Mouse (Mus musculus) heart, embryonic 10.5 days (tissue): ENCODE data around the gene Hnrnpm. TPM values are rescaled to one million over a fixed set of nuclear protein-coding genes. Genes with fewer than 3 reads are reported as not detected.
"Not testable (repeated sequence)": the region's sequence is repeated elsewhere in the genome, so short reads cannot be mapped to it uniquely, and the experiment has no call there.

Experiments
- DNase-seq: peaks from one replicate; pipeline ENCODE4 v3.0.0-alpha.2; 2017; ENCODE audit warnings: low spot score
- H3K27ac ChIP-seq: fragments of 300-500 bp; sonication (generic); 2 replicates; pipeline ENCODE4 v1.5.1; 2016; ENCODE audit warnings: mild to moderate bottlenecking
- H3K27me3 ChIP-seq: fragments of 300-500 bp; sonication (generic); 2 replicates; pipeline ENCODE4 v1.6.1; 2016; ENCODE audit warnings: mild to moderate bottlenecking; ENCODE audit not compliant: poor library complexity, insufficient read depth, severe bottlenecking
- H3K36me3 ChIP-seq: fragments of 300-500 bp; sonication (generic); 2 replicates; pipeline ENCODE4 v1.6.1; 2016; ENCODE audit warnings: mild to moderate bottlenecking, moderate library complexity
- H3K4me1 ChIP-seq: fragments of 300-500 bp; sonication (generic); 2 replicates; pipeline ENCODE4 v1.6.1; 2016; ENCODE audit warnings: mild to moderate bottlenecking
- H3K4me3 ChIP-seq: fragments of 300-500 bp; sonication (generic); 2 replicates; pipeline ENCODE4 v1.5.1; 2016; ENCODE audit warnings: mild to moderate bottlenecking, moderate library complexity
- H3K9me3 ChIP-seq: fragments of 300-500 bp; sonication (generic); 2 replicates; pipeline ENCODE4 v1.6.1; 2016; ENCODE audit warnings: mild to moderate bottlenecking, moderate library complexity
- WGBS: fragments of 180-500 bp; shearing (Covaris S2); methylation state at CpG from one replicate; pipeline ENCODE4 v1.1.7; 2016; 5-methylcytosine and 5-hydroxymethylcytosine counted together
- polyA plus RNA-seq: library from polyadenylated mRNA; unstranded; fragments of >200 nt; fragmentation: Nextera tagmentation; extraction: Ambion mirVana; gene quantifications from 2 replicates; pipeline ENCODE4 v1.2.1, GENCODE M21; 2016

The Hnrnpm gene
- polyA plus RNA-seq, 1 experiment from 2014 or later: 336 TPM

GRCm38 (mm10) chr17:33645073-33645472, 41.6 kb downstream of the Hnrnpm start:
- Histone ChIP-seq H3K27ac (no peak overlapping the region), H3K4me3 (no peak overlapping the region), H3K9me3 (no peaks in the 10 kb centered on the region), H3K36me3 (peaks cover 91% of the 10 kb centered on the region), H3K4me1 (peaks cover 8% of the 10 kb centered on the region; the same call in 1 of the 2 replicates), H3K27me3 (no peaks in the 10 kb centered on the region)
- 94% methylated on average over 8 of the region's 8 CpGs for WGBS
- DNase-seq: no peak

GRCm38 (mm10) chr17:33644068-33644467, 42.6 kb downstream of the Hnrnpm start:
- Histone ChIP-seq H3K4me3 (no peak overlapping the region), H3K9me3 (no peaks in the 10 kb centered on the region), H3K27me3 (no peaks in the 10 kb centered on the region), H3K4me1 (peaks cover 9% of the 10 kb centered on the region), H3K27ac (no peak overlapping the region), H3K36me3 (peaks cover 81% of the 10 kb centered on the region)
- DNase-seq: no peak
- 93% methylated on average over 4 of the region's 4 CpGs for whole genome bisulfite sequencing

- Histone ChIP-seq H3K36me3 (peaks cover 54% of the 10 kb centered on the region), H3K27me3 (no peaks in the 10 kb centered on the region), H3K27ac (no peak overlapping the region), H3K4me1 (peaks cover 9% of the 10 kb centered on the region), H3K4me3 (no peak overlapping the region), H3K9me3 (no peaks in the 10 kb centered on the region)
- 43% methylated on average over 6 of the region's 6 CpGs for WGBS
- DNase-seq: no peak
Observed at GRCm38 (mm10) chr17:33639743-33640142, 46.9 kb downstream of the Hnrnpm start.

GRCm38 (mm10) chr17:33637516-33638276, 49.0 kb downstream of the Hnrnpm start, which contains the start of gene Pram1:
Gene Pram1, plus strand, starts transcription at chr17:33638056.
- WGBS: 84% methylated on average over 4 of the region's 4 CpGs
- peaks cover 9% of the 10 kb centered on the region for H3K4me1 ChIP-seq
- H3K36me3 ChIP-seq: peaks cover 39% of the 10 kb centered on the region
- H3K9me3 ChIP-seq: no peaks in the 10 kb centered on the region
- H3K27ac ChIP-seq: no peak within 1 kb of the TSS
- H3K4me3 ChIP-seq: no peak within 1 kb of the TSS
- DNase-seq: no peak
- H3K27me3 ChIP-seq: no peaks in the 10 kb centered on the region

- Histone ChIP-seq H3K9me3 (no peaks in the 10 kb centered on the region), H3K27me3 (no peaks in the 10 kb centered on the region), H3K4me1 (peaks cover 9% of the 10 kb centered on the region), H3K27ac (no peak overlapping the region), H3K36me3 (peaks cover 37% of the 10 kb centered on the region), H3K4me3 (no peak overlapping the region)
- no peak for DNase-seq
- 85% methylated on average over 2 of the region's 2 CpGs for WGBS
Observed at GRCm38 (mm10) chr17:33637038-33637437, 49.6 kb downstream of the Hnrnpm start.

- H3K4me1 ChIP-seq: peaks cover 13% of the 10 kb centered on the region
- no peak for DNase-seq
- no peak overlapping the region for H3K4me3 ChIP-seq
- H3K9me3 ChIP-seq: no peaks in the 10 kb centered on the region
- no peak overlapping the region for H3K27ac ChIP-seq
- peaks cover 29% of the 10 kb centered on the region for H3K36me3 ChIP-seq
- no peaks in the 10 kb centered on the region for H3K27me3 ChIP-seq
- WGBS: 85% methylated on average over 5 of the region's 5 CpGs
Observed at GRCm38 (mm10) chr17:33631796-33632195, 54.9 kb downstream of the Hnrnpm start.

- H3K27me3 ChIP-seq: no peaks in the 10 kb centered on the region
- no peak for DNase-seq
- H3K9me3 ChIP-seq: no peaks in the 10 kb centered on the region
- no peak overlapping the region for H3K27ac ChIP-seq
- no peak overlapping the region for H3K4me3 ChIP-seq
- 94% methylated on average over 9 of the region's 9 CpGs for WGBS
- peaks cover 29% of the 10 kb centered on the region for H3K36me3 ChIP-seq
- peaks cover 13% of the 10 kb centered on the region for H3K4me1 ChIP-seq
Observed at GRCm38 (mm10) chr17:33631236-33631635, 55.4 kb downstream of the Hnrnpm start.

- peaks cover 24% of the 10 kb centered on the region for H3K36me3 ChIP-seq
- peaks cover 13% of the 10 kb centered on the region for H3K4me1 ChIP-seq
- H3K27me3 ChIP-seq: no peaks in the 10 kb centered on the region
- H3K4me3 ChIP-seq: peak overlapping the region; percentile 82
- no peak for DNase-seq
- WGBS: 84% methylated on average over 13 of the region's 13 CpGs
- peak overlapping the region; percentile 99 for H3K27ac ChIP-seq
- no peaks in the 10 kb centered on the region for H3K9me3 ChIP-seq
Observed at GRCm38 (mm10) chr17:33630171-33630895, 56.3 kb downstream of the Hnrnpm start.

- H3K27ac ChIP-seq: peak overlapping the region; percentile 99
- DNase-seq: no peak
- 54% methylated on average over 12 of the region's 12 CpGs for WGBS
- H3K36me3 ChIP-seq: peaks cover 22% of the 10 kb centered on the region
- H3K9me3 ChIP-seq: no peaks in the 10 kb centered on the region
- peak overlapping the region; percentile 82 for H3K4me3 ChIP-seq
- H3K4me1 ChIP-seq: peaks cover 13% of the 10 kb centered on the region
- no peaks in the 10 kb centered on the region for H3K27me3 ChIP-seq
Observed at GRCm38 (mm10) chr17:33629487-33630125, 57.1 kb downstream of the Hnrnpm start.

GRCm38 (mm10) chr17:33628621-33629486, 57.8 kb downstream of the Hnrnpm start, which contains the start of gene Zfp414:
Gene Zfp414, plus strand, starts transcription at chr17:33629090.
- WGBS: 3% methylated on average over 35 of the region's 35 CpGs
- DNase-seq: peak; percentile 96
- H3K4me3 ChIP-seq: peak within 1 kb of the TSS; percentile 82
- peaks cover 18% of the 10 kb centered on the region for H3K36me3 ChIP-seq
- H3K27me3 ChIP-seq: no peaks in the 10 kb centered on the region
- H3K27ac ChIP-seq: peak within 1 kb of the TSS; percentile 99
- H3K4me1 ChIP-seq: peaks cover 13% of the 10 kb centered on the region
- no peaks in the 10 kb centered on the region for H3K9me3 ChIP-seq

GRCm38 (mm10) chr17:33627281-33627680, 59.4 kb downstream of the Hnrnpm start:
- peaks cover 14% of the 10 kb centered on the region for H3K36me3 ChIP-seq
- H3K27me3 ChIP-seq: no peaks in the 10 kb centered on the region
- H3K4me3 ChIP-seq: no peak overlapping the region
- H3K9me3 ChIP-seq: no peaks in the 10 kb centered on the region
- peaks cover 13% of the 10 kb centered on the region for H3K4me1 ChIP-seq
- DNase-seq: peak; percentile 24
- 88% methylated on average over 3 of the region's 3 CpGs for WGBS
- H3K27ac ChIP-seq: no peak overlapping the region

- H3K4me3 ChIP-seq, H3K27ac ChIP-seq, H3K4me1 ChIP-seq, H3K27me3 ChIP-seq, DNase-seq, H3K9me3 ChIP-seq, H3K36me3 ChIP-seq: not testable (repeated sequence)
- 79% methylated on average over 5 of the region's 5 CpGs for WGBS
Observed at GRCm38 (mm10) chr17:33613726-33614125, 72.9 kb downstream of the Hnrnpm start.
